Mouse (Mus musculus) heart, postnatal 0 days (tissue): Measurements from ENCODE around the gene Ccl25. TPM values are rescaled to one million over a fixed set of nuclear protein-coding genes. Genes with fewer than 3 reads are reported as not detected.

Experiments
- ATAC-seq: fragments of 200-750 bp; cut with Nextera tagmentation; 2 replicates; pipeline ENCODE4 v1.8.0; 2017; ENCODE audit warnings: low read depth, moderate number of reproducible peaks, moderate library complexity; ENCODE audit not compliant: insufficient read depth
- DNase-seq: peaks from one replicate; pipeline ENCODE4 v3.0.0-alpha.2; 2016; ENCODE audit warnings: low spot score
- H3K27ac ChIP-seq: fragments of 300-500 bp; sonication (generic); 2 replicates; pipeline ENCODE4 v1.5.1; 2014; ENCODE audit warnings: low read depth, mild to moderate bottlenecking
- H3K27me3 ChIP-seq: fragments of 300-500 bp; sonication (generic); 2 replicates; pipeline ENCODE4 v1.6.1; 2014; ENCODE audit warnings: low read length, mixed read lengths; ENCODE audit not compliant: control insufficient read depth, insufficient read depth
- H3K36me3 ChIP-seq: fragments of 300-500 bp; sonication (generic); replicated peaks from 2 replicates; pipeline ENCODE4 v1.6.1; 2014; ENCODE audit warnings: low read length, mixed read lengths; ENCODE audit not compliant: control insufficient read depth, insufficient read depth
- H3K4me1 ChIP-seq: fragments of 300-500 bp; sonication (generic); 2 replicates; pipeline ENCODE4 v1.6.1; 2014; ENCODE audit warnings: antibody characterized with exemption; ENCODE audit not compliant: control insufficient read depth, insufficient read depth
- H3K4me2 ChIP-seq: fragments of 300-500 bp; sonication (generic); 2 replicates; pipeline ENCODE4 v1.6.1; 2014; ENCODE audit warnings: low read depth, mild to moderate bottlenecking, low read length, moderate library complexity
- H3K4me3 ChIP-seq: fragments of 300-500 bp; sonication (generic); 2 replicates; pipeline ENCODE4 v1.5.1; 2014; ENCODE audit warnings: low read depth, low read length
- H3K9ac ChIP-seq: fragments of 300-500 bp; sonication (generic); replicated peaks from 2 replicates; pipeline ENCODE4 v1.6.1; 2014; ENCODE audit warnings: low read depth, low read length, mixed read lengths
- H3K9me3 ChIP-seq: fragments of 300-500 bp; sonication (generic); replicated peaks from 2 replicates; pipeline ENCODE4 v1.6.1; 2016; ENCODE audit warnings: low read length; ENCODE audit not compliant: control insufficient read depth
- CTCF ChIP-seq: IDR thresholded peaks from 2 replicates; pipeline ENCODE4 v1.5.1; 2016; ENCODE audit warnings: antibody characterized with exemption, control low read depth, low read depth
- EP300 ChIP-seq: IDR thresholded peaks from 2 replicates; pipeline ENCODE4 v1.6.1; 2016; ENCODE audit warnings: antibody characterized with exemption, low read depth
- WGBS: fragments of 180-500 bp; shearing (Covaris S2); extraction: QIAGEN DNeasy Blood & Tissue Kit; methylation state at CpG from one replicate; pipeline ENCODE4 v1.1.7; 2014; 5-methylcytosine and 5-hydroxymethylcytosine counted together
- polyA plus RNA-seq: library from polyadenylated mRNA; unstranded; fragments of >200 nt; fragmentation: Nextera tagmentation; extraction: Ambion mirVana; gene quantifications from 2 replicates; pipeline ENCODE4 v1.2.1, GENCODE M21; 2015
- total RNA-seq: library from RNA; depleted of rRNA; stranded (reverse); fragments of >200 nt; gene quantifications from 2 replicates; pipeline ENCODE4 v1.2.3, GENCODE M21; 2014; ENCODE audit warnings: low replicate concordance

The Ccl25 gene
- total and polyA plus RNA-seq, 2 experiments from 2014 or later: 5.8 to 7.9 TPM

- TF ChIP-seq CTCF: no peak
- Histone ChIP-seq H3K9me3 (no peaks in the 10 kb centered on the region), H3K4me1 (no peaks in the 10 kb centered on the region), H3K27me3 (no peaks in the 10 kb centered on the region), H3K4me3 (no peak overlapping the region), H3K9ac (no peak overlapping the region), H3K36me3 (peaks cover 89% of the 10 kb centered on the region), H3K27ac (no peak overlapping the region), H3K4me2 (no peak overlapping the region)
- ATAC-seq (no peak), DNase-seq (no peak)
- WGBS: 39% methylated on average over 3 of the region's 3 CpGs
These were observed 20.9 kb upstream of the Ccl25 start for GRCm38 (mm10) chr8:4304124-4304547.

- H3K4me2 ChIP-seq: no peak overlapping the region
- no peaks in the 10 kb centered on the region for H3K27me3 ChIP-seq
- ATAC-seq (no peak), DNase-seq (no peak)
- 65% methylated on average over 2 of the region's 2 CpGs for WGBS
- peaks cover 88% of the 10 kb centered on the region for H3K36me3 ChIP-seq
- H3K4me1 ChIP-seq: no peaks in the 10 kb centered on the region
- H3K9me3 ChIP-seq: no peaks in the 10 kb centered on the region
- no peak overlapping the region for H3K27ac ChIP-seq
- H3K9ac ChIP-seq: no peak overlapping the region
- TF ChIP-seq EP300: no peak
- H3K4me3 ChIP-seq: no peak overlapping the region
These were observed 19.2 kb upstream of the Ccl25 start for GRCm38 (mm10) chr8:4305838-4306237.

- TF ChIP-seq CTCF (no peak), EP300 (no peak)
- DNase-seq (no peak), ATAC-seq (no peak)
- Histone ChIP-seq H3K4me2 (no peak overlapping the region), H3K4me3 (no peak overlapping the region), H3K9ac (no peak overlapping the region), H3K27ac (no peak overlapping the region), H3K9me3 (no peaks in the 10 kb centered on the region), H3K4me1 (peaks cover 10% of the 10 kb centered on the region), H3K27me3 (no peaks in the 10 kb centered on the region), H3K36me3 (peaks cover 41% of the 10 kb centered on the region)
These were observed 12.9 kb upstream of the Ccl25 start for GRCm38 (mm10) chr8:4312104-4312503.

GRCm38 (mm10) chr8:4313254-4314124 lies 11.5 kb upstream of the Ccl25 start:
- DNase-seq (no peak), ATAC-seq (no peak)
- H3K9ac ChIP-seq: no peak overlapping the region
- no peak for TF ChIP-seq CTCF
- TF ChIP-seq EP300: no peak
- 60% methylated on average over 3 of the region's 3 CpGs for WGBS
- H3K27ac ChIP-seq: peak overlapping the region; percentile 43; the same call in 1 of the 2 replicates
- H3K27me3 ChIP-seq: no peaks in the 10 kb centered on the region
- H3K4me1 ChIP-seq: peaks cover 10% of the 10 kb centered on the region
- H3K9me3 ChIP-seq: no peaks in the 10 kb centered on the region
- H3K36me3 ChIP-seq: peaks cover 31% of the 10 kb centered on the region
- no peak overlapping the region for H3K4me2 ChIP-seq
- H3K4me3 ChIP-seq: no peak overlapping the region

GRCm38 (mm10) chr8:4314852-4315251 lies 10.2 kb upstream of the Ccl25 start:
- Histone ChIP-seq H3K4me1 (peaks cover 11% of the 10 kb centered on the region), H3K9me3 (no peaks in the 10 kb centered on the region), H3K9ac (no peak overlapping the region), H3K4me3 (no peak overlapping the region), H3K4me2 (no peak overlapping the region), H3K36me3 (peaks cover 23% of the 10 kb centered on the region), H3K27ac (no peak overlapping the region), H3K27me3 (no peaks in the 10 kb centered on the region)
- ATAC-seq: no peak
- WGBS: 87% methylated on average over 3 of the region's 3 CpGs
- TF ChIP-seq CTCF (no peak), EP300 (no peak)
- no peak for DNase-seq

GRCm38 (mm10) chr8:4318124-4318523 lies 6.9 kb upstream of the Ccl25 start:
- H3K9me3 ChIP-seq: no peaks in the 10 kb centered on the region
- ATAC-seq (no peak), DNase-seq (no peak)
- peaks cover 34% of the 10 kb centered on the region for H3K4me1 ChIP-seq
- WGBS: 88% methylated on average over 5 of the region's 5 CpGs
- no peak overlapping the region for H3K27ac ChIP-seq
- no peak overlapping the region for H3K9ac ChIP-seq
- H3K4me3 ChIP-seq: no peak overlapping the region
- no peaks in the 10 kb centered on the region for H3K27me3 ChIP-seq
- H3K4me2 ChIP-seq: no peak overlapping the region
- H3K36me3 ChIP-seq: peaks cover 16% of the 10 kb centered on the region; the same call in 1 of the 2 replicates
- no peak for TF ChIP-seq EP300
- TF ChIP-seq CTCF: no peak
